Mouse (Mus musculus): ENCODE measurements around the gene Rab2b. TPM values are rescaled to one million over a fixed set of nuclear protein-coding genes. Genes with fewer than 3 reads are reported as not detected.

The Rab2b gene
- polyA plus RNA-seq, 1 experiment = 37.0 TPM

- H3K27me3 ChIP-seq (ENCODE audit: control insufficient read depth, insufficient read depth, low read length) = no peaks in the 10 kb centered on the region
- WGBS = under 1% methylated on average over 54 of the region's 54 CpGs
Observed at GRCm38 (mm10) chr14:52257484-52258213, 21.7 kb downstream of the Rab2b start, which contains the start of gene Chd8. Gene Chd8 (minus strand): TSS chr14:52257780.

DNA sequence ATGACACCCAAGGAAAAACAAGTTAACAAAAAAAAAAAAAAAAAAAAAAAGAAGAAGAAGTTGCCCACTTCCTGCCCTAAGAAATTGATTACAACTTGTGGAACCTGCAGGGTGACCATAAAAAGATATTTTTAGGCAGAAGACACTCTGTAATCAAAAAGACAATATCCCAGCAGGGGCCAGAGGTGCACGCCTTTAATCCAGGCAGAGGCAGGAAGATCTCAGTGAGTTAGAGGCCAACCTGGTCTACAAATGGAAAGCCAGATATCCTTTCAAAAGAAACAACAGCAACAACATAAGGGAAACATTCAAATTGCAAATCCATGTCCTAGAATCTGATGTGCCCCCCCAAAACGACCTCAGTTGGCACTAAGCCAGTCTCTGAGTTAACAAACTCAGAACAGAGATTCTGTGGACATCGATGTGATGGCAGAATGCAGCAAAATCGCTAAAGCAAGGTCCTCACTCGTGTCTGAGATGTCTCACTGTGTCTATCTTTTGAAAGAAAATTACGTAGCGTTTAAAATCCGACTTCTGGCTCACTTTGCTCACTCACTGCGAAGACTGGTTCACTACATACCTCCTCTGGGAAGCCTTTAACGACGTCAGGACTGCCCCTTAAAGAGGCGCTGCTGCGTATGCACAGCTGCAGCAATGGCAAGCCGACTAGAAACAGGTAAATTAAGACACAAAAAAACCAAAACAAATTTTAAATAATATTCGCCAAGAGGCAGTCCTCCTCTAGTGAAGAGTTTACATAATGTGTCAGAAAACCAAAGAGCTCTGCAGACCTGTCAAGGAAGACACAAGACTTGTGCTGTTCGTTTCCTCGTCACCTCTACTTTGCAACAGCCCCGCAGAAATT lies 22.8 kb downstream of the Rab2b start:
- Histone ChIP-seq H3K27ac (ENCODE audit: insufficient read depth, low read length) (peak overlapping the region; percentile 58; the same call in 1 of the 2 replicates), H3K27me3 (ENCODE audit: control insufficient read depth, insufficient read depth, low read length) (no peaks in the 10 kb centered on the region), H3K4me1 (ENCODE audit: control insufficient read depth, insufficient read depth, low read length) (no peaks in the 10 kb centered on the region; the same call in 1 of the 2 replicates), H3K4me3 (replicated peaks; ENCODE audit: insufficient read depth, low read depth, low read length) (peak overlapping the region; percentile 83)
- 2% methylated on average over 18 of the region's 18 CpGs for WGBS
- TF ChIP-seq CTCF (IDR thresholded peaks at IDR 0.05; ENCODE audit: borderline replicate concordance, insufficient read depth, low read depth, low read length) (no peak), POLR2A (IDR thresholded peaks at IDR 0.05; ENCODE audit: borderline replicate concordance, insufficient read depth, low read length) (no peak)
- peak; percentile 18 to 22 for DNase-seq

More at GRCm38 (mm10) chr14:52257484-52258213, 21.7 kb downstream of the Rab2b start, which contains the start of gene Chd8:
- peak; percentile 98 to 99 for DNase-seq
- TF ChIP-seq POLR2A (IDR thresholded peaks at IDR 0.05; ENCODE audit: borderline replicate concordance, insufficient read depth, low read length) = peak; percentile 61; the same call in 1 of the 2 replicates
- TF ChIP-seq CTCF (IDR thresholded peaks at IDR 0.05; ENCODE audit: borderline replicate concordance, insufficient read depth, low read depth, low read length) = peak; percentile 73
- Histone ChIP-seq H3K27ac (ENCODE audit: insufficient read depth, low read length) (peak within 1 kb of the TSS; percentile 58; the same call in 1 of the 2 replicates), H3K4me3 (replicated peaks; ENCODE audit: insufficient read depth, low read depth, low read length) (peak within 1 kb of the TSS; percentile 83), H3K4me1 (ENCODE audit: control insufficient read depth, insufficient read depth, low read length) (no peaks in the 10 kb centered on the region; the same call in 1 of the 2 replicates)

DNA sequence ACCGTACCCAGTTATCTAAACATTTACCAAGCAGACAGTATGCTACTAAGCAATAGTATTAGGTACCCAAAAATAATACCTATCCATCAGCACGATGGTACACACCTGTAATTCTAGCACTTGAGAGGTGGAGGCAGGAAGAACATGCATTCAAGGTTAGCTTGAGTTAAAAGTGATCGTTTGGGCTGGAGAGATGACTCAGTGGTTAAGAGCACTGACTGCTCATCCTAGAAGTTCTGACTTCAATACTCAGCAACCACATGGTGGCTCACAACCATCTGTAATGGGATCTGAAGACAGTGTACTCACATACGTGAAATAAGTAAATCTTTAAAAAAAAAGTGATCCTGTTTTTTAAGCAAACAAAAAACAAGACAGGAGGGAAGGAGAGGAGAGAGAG lies 33.2 kb downstream of the Rab2b start:
- Histone ChIP-seq H3K27me3 (ENCODE audit: control insufficient read depth, insufficient read depth, low read length) (no peaks in the 10 kb centered on the region), H3K4me3 (replicated peaks; ENCODE audit: insufficient read depth, low read depth, low read length) (no peak overlapping the region), H3K4me1 (ENCODE audit: control insufficient read depth, insufficient read depth, low read length) (no peaks in the 10 kb centered on the region; the same call in 1 of the 2 replicates), H3K27ac (ENCODE audit: insufficient read depth, low read length) (no peak overlapping the region)
- no peak for DNase-seq
- no peak for TF ChIP-seq CTCF (IDR thresholded peaks at IDR 0.05; ENCODE audit: borderline replicate concordance, insufficient read depth, low read depth, low read length)
- 74% methylated on average over 4 of the region's 4 CpGs for WGBS

GRCm38 (mm10) chr14:52244690-52245042 lies 34.7 kb downstream of the Rab2b start:
- Histone ChIP-seq H3K27me3 (ENCODE audit: control insufficient read depth, insufficient read depth, low read length) (no peaks in the 10 kb centered on the region), H3K4me1 (ENCODE audit: control insufficient read depth, insufficient read depth, low read length) (no peaks in the 10 kb centered on the region; the same call in 1 of the 2 replicates), H3K4me3 (replicated peaks; ENCODE audit: insufficient read depth, low read depth, low read length) (peak overlapping the region; percentile 63), H3K27ac (ENCODE audit: insufficient read depth, low read length) (peak overlapping the region; percentile 62; the same call in 1 of the 2 replicates)
- DNase-seq = no peak
- WGBS = 8% methylated on average over 7 of the region's 7 CpGs
- TF ChIP-seq POLR2A (IDR thresholded peaks at IDR 0.05; ENCODE audit: borderline replicate concordance, insufficient read depth, low read length) = peak; percentile 16; the same call in 1 of the 2 replicates
- TF ChIP-seq CTCF (IDR thresholded peaks at IDR 0.05; ENCODE audit: borderline replicate concordance, insufficient read depth, low read depth, low read length) = no peak

GRCm38 (mm10) chr14:52244041-52244689 lies 35.2 kb downstream of the Rab2b start:
- TF ChIP-seq CTCF (IDR thresholded peaks at IDR 0.05; ENCODE audit: borderline replicate concordance, insufficient read depth, low read depth, low read length) (no peak), POLR2A (IDR thresholded peaks at IDR 0.05; ENCODE audit: borderline replicate concordance, insufficient read depth, low read length) (peak; percentile 49; the same call in 1 of the 2 replicates)
- H3K27me3 ChIP-seq (ENCODE audit: control insufficient read depth, insufficient read depth, low read length) = no peaks in the 10 kb centered on the region
- H3K4me1 ChIP-seq (ENCODE audit: control insufficient read depth, insufficient read depth, low read length) = no peaks in the 10 kb centered on the region; the same call in 1 of the 2 replicates
- H3K4me3 ChIP-seq (replicated peaks; ENCODE audit: insufficient read depth, low read depth, low read length) = peak overlapping the region; percentile 63
- H3K27ac ChIP-seq (ENCODE audit: insufficient read depth, low read length) = peak overlapping the region; percentile 62; the same call in 1 of the 2 replicates
- WGBS = under 1% methylated on average over 32 of the region's 32 CpGs
- DNase-seq = peak; percentile 99 to 100

- H3K27ac ChIP-seq (ENCODE audit: insufficient read depth, low read length) = no peak overlapping the region
- no peak for DNase-seq
- no peaks in the 10 kb centered on the region; the same call in 1 of the 2 replicates for H3K4me1 ChIP-seq (ENCODE audit: control insufficient read depth, insufficient read depth, low read length)
- no peak overlapping the region for H3K4me3 ChIP-seq (replicated peaks; ENCODE audit: insufficient read depth, low read depth, low read length)
- no peaks in the 10 kb centered on the region for H3K27me3 ChIP-seq (ENCODE audit: control insufficient read depth, insufficient read depth, low read length)
- TF ChIP-seq CTCF (IDR thresholded peaks at IDR 0.05; ENCODE audit: borderline replicate concordance, insufficient read depth, low read depth, low read length) (no peak), POLR2A (IDR thresholded peaks at IDR 0.05; ENCODE audit: borderline replicate concordance, insufficient read depth, low read length) (no peak)
- 95% methylated on average over 1 of the region's 1 CpGs for WGBS
Observed at GRCm38 (mm10) chr14:52236216-52236615, 43.1 kb downstream of the Rab2b start.

GRCm38 (mm10) chr14:52235165-52235564 lies 44.2 kb downstream of the Rab2b start:
- DNase-seq = peak; percentile 9 to 16
- Histone ChIP-seq H3K27me3 (ENCODE audit: control insufficient read depth, insufficient read depth, low read length) (no peaks in the 10 kb centered on the region), H3K4me3 (replicated peaks; ENCODE audit: insufficient read depth, low read depth, low read length) (no peak overlapping the region), H3K27ac (ENCODE audit: insufficient read depth, low read length) (no peak overlapping the region), H3K4me1 (ENCODE audit: control insufficient read depth, insufficient read depth, low read length) (no peaks in the 10 kb centered on the region; the same call in 1 of the 2 replicates)
- TF ChIP-seq CTCF (IDR thresholded peaks at IDR 0.05; ENCODE audit: borderline replicate concordance, insufficient read depth, low read depth, low read length) (no peak), POLR2A (IDR thresholded peaks at IDR 0.05; ENCODE audit: borderline replicate concordance, insufficient read depth, low read length) (no peak)
- 80% methylated on average over 7 of the region's 7 CpGs for WGBS

Data from cerebellum, adult 2 months (tissue).